Mouse (Mus musculus): ENCODE measurements around the gene Kcnj14. TPM values are rescaled to one million over a fixed set of nuclear protein-coding genes. Genes with fewer than 3 reads are reported as not detected.

Kcnj14 gene
- total and polyA plus RNA-seq, 2 experiments from 2014 or later = 0.29 TPM; not detected in 1

DNA sequence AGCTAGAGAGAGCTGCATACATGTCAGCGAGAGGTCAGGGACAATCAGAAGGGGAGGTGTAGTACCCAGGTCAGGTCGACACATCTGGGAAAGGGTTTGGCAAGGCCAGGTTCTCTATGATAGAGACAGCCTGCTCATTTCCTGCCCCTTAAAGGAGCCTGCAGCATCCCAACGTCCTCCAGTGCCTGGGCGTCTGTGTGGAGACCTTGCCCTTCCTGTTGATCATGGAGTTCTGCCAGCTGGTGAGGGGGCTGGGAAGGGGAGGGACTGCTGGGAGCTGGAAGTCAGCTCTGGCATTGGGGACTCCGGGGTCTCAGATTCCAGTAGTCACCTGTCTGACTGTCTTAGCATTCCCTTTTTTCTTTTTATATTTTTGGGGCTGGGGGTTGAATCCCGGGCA lies 33.9 kb downstream of the Kcnj14 start:
- Histone ChIP-seq H3K36me3 (replicated peaks; ENCODE audit: control insufficient read depth, insufficient read depth, low read length) (no peaks in the 10 kb centered on the region), H3K4me3 (ENCODE audit: low read depth, low read length) (no peak overlapping the region), H3K4me2 (ENCODE audit: low read depth, low read length) (no peak overlapping the region), H3K27ac (ENCODE audit: low read depth) (no peak overlapping the region), H3K4me1 (ENCODE audit: control insufficient read depth, insufficient read depth) (no peaks in the 10 kb centered on the region), H3K27me3 (ENCODE audit: control insufficient read depth, insufficient read depth, low read length) (peaks cover 65% of the 10 kb centered on the region), H3K9me3 (replicated peaks; ENCODE audit: control insufficient read depth, low read length) (no peaks in the 10 kb centered on the region), H3K9ac (replicated peaks; ENCODE audit: low read depth, low read length) (no peak overlapping the region)
- ATAC-seq (ENCODE audit: insufficient read depth, low read depth) (no peak), DNase-seq (ENCODE audit: low spot score) (no peak)
- WGBS = 34% methylated on average over 6 of the region's 6 CpGs
- TF ChIP-seq EP300 (IDR thresholded peaks at IDR 0.05; ENCODE audit: low read depth) (no peak), CTCF (IDR thresholded peaks at IDR 0.05; ENCODE audit: low read depth) (no peak)

DNA sequence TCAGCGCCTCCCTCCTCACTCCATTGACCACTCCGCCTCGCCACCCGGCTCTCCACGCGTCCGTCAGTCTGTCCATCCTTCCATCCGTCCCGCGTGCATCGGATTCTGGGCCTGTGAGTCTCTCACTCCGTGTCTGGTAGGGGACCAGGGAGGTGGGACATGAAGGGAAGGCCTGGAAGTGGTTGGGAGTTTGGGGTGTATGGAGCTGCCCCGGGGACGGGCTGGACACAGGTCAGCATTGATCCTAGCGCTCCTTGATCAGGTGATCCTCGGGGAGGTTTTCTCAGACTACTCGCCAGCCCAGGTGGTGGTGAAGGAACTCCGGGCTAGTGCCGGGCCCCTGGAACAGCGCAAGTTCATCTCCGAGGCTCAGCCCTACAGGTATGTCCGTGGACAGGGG lies 36.9 kb downstream of the Kcnj14 start:
- H3K4me3 ChIP-seq (ENCODE audit: low read depth, low read length) = no peak overlapping the region
- no peak overlapping the region for H3K27ac ChIP-seq (ENCODE audit: low read depth)
- no peaks in the 10 kb centered on the region for H3K36me3 ChIP-seq (replicated peaks; ENCODE audit: control insufficient read depth, insufficient read depth, low read length)
- no peak for TF ChIP-seq CTCF (IDR thresholded peaks at IDR 0.05; ENCODE audit: low read depth)
- no peak for TF ChIP-seq EP300 (IDR thresholded peaks at IDR 0.05; ENCODE audit: low read depth)
- DNase-seq (ENCODE audit: low spot score) (no peak), ATAC-seq (ENCODE audit: insufficient read depth, low read depth) (no peak)
- no peak overlapping the region for H3K4me2 ChIP-seq (ENCODE audit: low read depth, low read length)
- no peaks in the 10 kb centered on the region; the same call in 1 of the 2 replicates for H3K4me1 ChIP-seq (ENCODE audit: control insufficient read depth, insufficient read depth)
- H3K9me3 ChIP-seq (replicated peaks; ENCODE audit: control insufficient read depth, low read length) = no peaks in the 10 kb centered on the region
- WGBS = 79% methylated on average over 22 of the region's 22 CpGs
- peaks cover 61% of the 10 kb centered on the region for H3K27me3 ChIP-seq (ENCODE audit: control insufficient read depth, insufficient read depth, low read length)
- no peak overlapping the region for H3K9ac ChIP-seq (replicated peaks; ENCODE audit: low read depth, low read length)

DNA sequence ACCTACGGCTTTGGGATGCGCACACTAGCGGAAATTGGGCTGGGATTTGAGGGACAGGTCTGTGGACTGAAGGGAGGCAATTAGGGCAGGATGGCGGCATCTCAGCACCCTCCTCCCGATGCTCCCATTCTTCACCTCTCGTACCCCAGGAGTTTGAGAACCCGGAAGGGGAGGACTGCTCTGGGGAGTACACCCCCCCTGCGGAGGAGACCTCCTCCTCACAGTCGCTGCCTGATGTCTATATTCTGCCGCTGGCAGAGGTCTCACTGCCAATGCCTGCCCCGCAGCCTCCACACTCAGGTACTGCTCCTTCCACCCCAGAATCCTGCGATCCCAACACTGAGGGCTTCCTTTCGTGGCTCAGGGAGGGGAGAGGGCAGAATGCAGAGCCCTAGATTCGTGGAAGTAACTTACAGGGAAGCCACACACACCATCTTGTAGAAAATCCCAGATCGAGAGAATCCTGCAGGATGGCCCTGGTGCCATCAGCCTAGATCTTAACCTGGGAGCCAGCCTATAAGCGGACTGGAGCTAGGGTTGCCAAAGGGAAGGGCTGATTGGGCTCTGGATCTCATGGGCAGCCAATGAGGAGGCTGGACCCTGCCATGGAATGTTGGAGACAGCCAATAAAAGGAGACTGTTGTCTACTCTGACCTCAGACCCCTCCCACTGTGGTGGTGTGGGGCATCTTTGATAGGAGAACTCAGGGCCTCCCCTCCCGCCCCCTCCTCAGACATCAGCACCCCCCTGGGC lies 37.7 kb downstream of the Kcnj14 start:
- DNase-seq (ENCODE audit: low spot score) = no peak
- TF ChIP-seq CTCF (IDR thresholded peaks at IDR 0.05; ENCODE audit: low read depth) (no peak), EP300 (IDR thresholded peaks at IDR 0.05; ENCODE audit: low read depth) (no peak)
- Histone ChIP-seq H3K27ac (ENCODE audit: low read depth) (no peak overlapping the region), H3K4me1 (ENCODE audit: control insufficient read depth, insufficient read depth) (no peaks in the 10 kb centered on the region; the same call in 1 of the 2 replicates), H3K9me3 (replicated peaks; ENCODE audit: control insufficient read depth, low read length) (no peaks in the 10 kb centered on the region), H3K4me2 (ENCODE audit: low read depth, low read length) (no peak overlapping the region), H3K9ac (replicated peaks; ENCODE audit: low read depth, low read length) (no peak overlapping the region), H3K36me3 (replicated peaks; ENCODE audit: control insufficient read depth, insufficient read depth, low read length) (no peaks in the 10 kb centered on the region), H3K27me3 (ENCODE audit: control insufficient read depth, insufficient read depth, low read length) (peaks cover 59% of the 10 kb centered on the region), H3K4me3 (ENCODE audit: low read depth, low read length) (no peak overlapping the region)
- WGBS = 10% methylated on average over 17 of the region's 17 CpGs
- ATAC-seq (ENCODE audit: insufficient read depth, low read depth) = no peak

DNA sequence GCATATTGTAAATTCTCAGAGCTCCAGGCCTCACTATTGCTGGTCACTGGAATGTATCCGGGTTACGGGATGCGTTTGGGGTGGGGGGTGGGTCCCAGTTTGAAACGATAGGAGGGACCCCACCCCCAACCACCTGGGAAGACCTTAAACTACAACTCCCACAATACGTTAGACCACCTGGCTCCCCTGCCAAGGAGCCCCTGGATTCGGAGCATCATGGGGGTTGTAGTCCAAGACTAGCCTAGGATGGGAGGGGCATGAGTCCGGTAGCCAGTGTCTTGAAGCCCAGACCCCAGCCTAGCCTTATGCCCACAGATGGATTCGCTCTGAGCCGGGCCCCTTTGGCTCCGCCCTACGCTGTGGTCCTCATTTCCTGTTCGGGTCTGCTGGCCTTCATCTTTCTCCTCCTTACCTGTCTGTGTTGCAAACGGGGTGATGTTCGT lies 38.4 kb downstream of the Kcnj14 start:
- Histone ChIP-seq H3K4me1 (ENCODE audit: control insufficient read depth, insufficient read depth) (no peaks in the 10 kb centered on the region; the same call in 1 of the 2 replicates), H3K4me2 (ENCODE audit: low read depth, low read length) (peak overlapping the region; percentile 61), H3K27ac (ENCODE audit: low read depth) (no peak overlapping the region), H3K9ac (replicated peaks; ENCODE audit: low read depth, low read length) (no peak overlapping the region), H3K36me3 (replicated peaks; ENCODE audit: control insufficient read depth, insufficient read depth, low read length) (no peaks in the 10 kb centered on the region), H3K9me3 (replicated peaks; ENCODE audit: control insufficient read depth, low read length) (no peaks in the 10 kb centered on the region), H3K27me3 (ENCODE audit: control insufficient read depth, insufficient read depth, low read length) (peaks cover 61% of the 10 kb centered on the region), H3K4me3 (ENCODE audit: low read depth, low read length) (peak overlapping the region; percentile 7; the same call in 1 of the 2 replicates)
- 2% methylated on average over 14 of the region's 14 CpGs for WGBS
- peak; percentile 24; the same call in 1 of the 2 replicates for ATAC-seq (ENCODE audit: insufficient read depth, low read depth)
- TF ChIP-seq EP300 (IDR thresholded peaks at IDR 0.05; ENCODE audit: low read depth) (no peak), CTCF (IDR thresholded peaks at IDR 0.05; ENCODE audit: low read depth) (no peak)
- DNase-seq (ENCODE audit: low spot score) = no peak

DNA sequence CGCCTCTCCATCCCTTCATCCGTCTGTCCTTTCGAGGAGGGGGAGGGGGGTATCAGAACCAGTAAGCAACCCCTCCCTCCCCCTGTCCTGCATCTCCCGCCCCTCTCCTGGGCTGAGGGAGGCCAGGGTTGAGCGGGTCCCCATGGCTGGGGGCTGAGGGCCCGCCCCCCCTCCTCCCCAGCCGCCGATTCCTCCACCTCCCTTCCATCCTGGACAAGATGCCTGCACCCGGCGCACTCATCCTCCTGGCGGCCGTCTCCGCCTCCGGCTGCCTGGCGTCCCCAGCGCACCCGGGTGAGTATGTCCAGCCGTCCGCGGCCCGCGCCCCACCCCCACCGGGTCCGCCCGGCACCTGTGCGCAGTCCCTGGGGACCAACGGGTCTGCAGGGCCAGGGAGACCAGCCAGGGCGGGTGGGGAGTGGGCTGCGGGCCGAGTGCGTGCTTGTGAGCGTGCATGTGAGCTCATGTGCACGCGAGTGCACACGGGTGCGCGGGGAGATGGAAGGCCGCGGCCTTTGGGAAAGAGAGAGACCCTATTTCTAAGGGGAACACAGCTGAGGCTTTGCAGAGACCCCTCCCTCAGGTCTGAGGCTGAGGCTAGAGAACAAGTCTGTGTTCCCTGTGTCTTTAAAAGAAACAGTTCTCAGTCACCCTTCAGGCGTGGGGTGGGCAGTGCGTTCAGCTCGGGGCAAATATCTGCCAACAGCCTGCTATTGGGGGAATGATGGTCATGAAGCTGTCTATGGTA lies 39.0 kb downstream of the Kcnj14 start:
- H3K9ac ChIP-seq (replicated peaks; ENCODE audit: low read depth, low read length) = no peak overlapping the region

More for the DNA sequence above, 39.0 kb downstream of the Kcnj14 start:
- no peaks in the 10 kb centered on the region for H3K36me3 ChIP-seq (replicated peaks; ENCODE audit: control insufficient read depth, insufficient read depth, low read length)
- H3K27me3 ChIP-seq (ENCODE audit: control insufficient read depth, insufficient read depth, low read length) = peaks cover 66% of the 10 kb centered on the region
- TF ChIP-seq EP300 (IDR thresholded peaks at IDR 0.05; ENCODE audit: low read depth) = no peak
- TF ChIP-seq CTCF (IDR thresholded peaks at IDR 0.05; ENCODE audit: low read depth) = no peak
- no peak for DNase-seq (ENCODE audit: low spot score)
- no peaks in the 10 kb centered on the region for H3K9me3 ChIP-seq (replicated peaks; ENCODE audit: control insufficient read depth, low read length)
- peak overlapping the region; percentile 38 for H3K4me3 ChIP-seq (ENCODE audit: low read depth, low read length)
- H3K27ac ChIP-seq (ENCODE audit: low read depth) = no peak overlapping the region
- no peaks in the 10 kb centered on the region; the same call in 1 of the 2 replicates for H3K4me1 ChIP-seq (ENCODE audit: control insufficient read depth, insufficient read depth)
- peak overlapping the region; percentile 61 for H3K4me2 ChIP-seq (ENCODE audit: low read depth, low read length)
- WGBS = 2% methylated on average over 39 of the region's 42 CpGs
- ATAC-seq (ENCODE audit: insufficient read depth, low read depth) = 0 out of 2 replicates have a peak, but pooled peaks have one; percentile 4

Measured in heart, postnatal 0 days (tissue).